Mouse (Mus musculus) C2C12 (cell line): ENCODE measurements around the gene Ap3d1. TPM values are rescaled to one million over a fixed set of nuclear protein-coding genes. Genes with fewer than 3 reads are reported as not detected.
A peak's percentile ranks its signal among the peaks of the same experiment; 100 is the strongest.

Experiments used
- H3K27me3 ChIP-seq: one replicate; pipeline ENCODE4 v1.6.1; 2011; ENCODE audit not compliant: control insufficient read depth, insufficient read depth, insufficient read length
- H3K36me3 ChIP-seq: one replicate; pipeline ENCODE4 v1.6.1; 2011; ENCODE audit not compliant: control insufficient read depth, insufficient read depth
- H3K4me3 ChIP-seq: one replicate; pipeline ENCODE4 v1.5.1; 2011; ENCODE audit warnings: mild to moderate bottlenecking, control low read depth; ENCODE audit not compliant: poor library complexity, insufficient read depth, severe bottlenecking
- H3K79me2 ChIP-seq: one replicate; pipeline ENCODE4 v1.6.1; 2011; ENCODE audit not compliant: control insufficient read depth, insufficient read depth
- H3K79me3 ChIP-seq: one replicate; pipeline ENCODE4 v1.6.1; 2011; ENCODE audit warnings: low read depth, control low read depth
- H3ac ChIP-seq: one replicate; pipeline ENCODE3; 2011; ENCODE audit warnings: low read depth; ENCODE audit not compliant: control insufficient read depth, insufficient read length
- CEBPB ChIP-seq: IDR thresholded peaks from one replicate; pipeline ENCODE4 v1.6.1; 2011; ENCODE audit warnings: low read depth, mild to moderate bottlenecking, control low read depth, moderate library complexity
- CTCF ChIP-seq: IDR thresholded peaks from one replicate; pipeline ENCODE4 v1.5.1; 2011; ENCODE audit not compliant: control insufficient read depth, insufficient read depth, insufficient read length
- FOSL1 ChIP-seq: IDR thresholded peaks from one replicate; pipeline ENCODE4 v1.8.0; 2011; ENCODE audit warnings: mild to moderate bottlenecking, low read length; ENCODE audit not compliant: poor library complexity, insufficient read depth, severe bottlenecking
- MAX ChIP-seq: IDR thresholded peaks from one replicate; pipeline ENCODE4 v1.6.1; 2011; ENCODE audit warnings: mild to moderate bottlenecking, control low read depth
- MYOD1 ChIP-seq: IDR thresholded peaks from one replicate; pipeline ENCODE4 v1.6.1; 2011; ENCODE audit warnings: low read depth; ENCODE audit not compliant: control insufficient read depth, insufficient read length
- MYOG ChIP-seq: IDR thresholded peaks from one replicate; pipeline ENCODE4 v1.6.1; 2011; ENCODE audit not compliant: control insufficient read depth, insufficient read length; ENCODE audit errors: extremely low read depth
- USF1 ChIP-seq: IDR thresholded peaks from one replicate; pipeline ENCODE4 v1.6.1; 2011; ENCODE audit warnings: low read depth, mild to moderate bottlenecking, control low read depth, moderate library complexity
- polyA plus RNA-seq: library from polyadenylated mRNA; unstranded; fragments of >200 nt; fragmentation: generic; extraction: Trizol; gene quantifications from one replicate; pipeline ENCODE4 v1.2.1, GENCODE M21; 2012; ENCODE audit warnings: missing spikeins

Gene Ap3d1
- polyA plus RNA-seq, 1 experiment = 51.3 TPM

DNA sequence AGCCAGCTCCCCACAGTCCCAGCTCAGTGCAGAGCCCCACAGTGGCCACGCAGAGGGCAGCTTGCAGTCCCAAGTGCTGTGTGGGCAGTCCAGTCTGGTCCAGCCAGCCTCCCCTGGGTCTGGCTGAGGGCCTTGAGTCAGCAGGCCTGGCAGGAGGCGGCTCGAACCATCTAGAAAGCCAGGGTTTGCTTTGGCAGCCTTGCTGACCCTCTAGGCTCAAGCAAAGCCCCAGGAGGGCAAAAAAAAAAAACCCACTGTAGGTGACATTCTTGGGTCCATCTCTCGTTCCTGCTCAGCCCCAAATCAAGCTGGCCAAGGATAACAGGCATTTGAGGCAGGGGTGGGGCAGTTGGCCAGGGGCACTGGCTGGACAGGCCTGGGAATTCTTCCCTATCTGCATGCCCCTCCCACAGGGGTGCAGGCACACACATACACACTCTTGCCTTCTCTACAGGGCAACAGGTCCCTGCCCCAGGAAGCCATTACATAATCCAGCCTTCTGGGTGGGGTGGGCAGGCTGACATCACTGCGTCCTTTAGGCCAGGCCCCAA is 67.8 kb downstream of the Ap3d1 start:
- peaks cover 51% of the 10 kb centered on the region for H3K79me2 ChIP-seq
- peaks cover 30% of the 10 kb centered on the region for H3K79me3 ChIP-seq
- no peaks in the 10 kb centered on the region for H3K27me3 ChIP-seq
- TF ChIP-seq MYOG (no peak), CTCF (peak; percentile 27)
- H3K4me3 ChIP-seq = peak overlapping the region; percentile 66
- peaks cover 22% of the 10 kb centered on the region for H3K36me3 ChIP-seq
- H3ac ChIP-seq = peak overlapping the region; percentile 8

DNA sequence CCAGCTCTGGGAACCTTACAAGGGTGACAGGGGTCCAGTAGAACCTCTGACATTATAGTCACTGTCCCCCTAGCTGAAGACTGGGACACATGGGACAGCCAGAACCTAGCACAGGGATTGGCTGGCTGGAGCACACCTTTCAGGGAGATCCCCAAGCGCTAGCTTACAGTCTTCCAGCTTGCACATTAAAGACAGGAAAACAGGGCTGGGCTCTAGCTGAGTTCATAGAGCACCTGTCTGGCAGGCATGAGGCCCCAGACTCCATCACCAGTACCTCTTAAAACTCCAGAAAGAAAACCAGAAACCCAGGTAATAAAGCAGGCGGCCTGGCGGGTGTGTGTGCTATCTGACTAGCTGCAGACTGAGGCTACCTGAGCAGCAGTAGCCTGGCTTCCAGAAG is 68.4 kb downstream of the Ap3d1 start:
- TF ChIP-seq CTCF = no peak
- no peak for TF ChIP-seq USF1
- TF ChIP-seq MYOG = no peak
- TF ChIP-seq MYOD1 = no peak
- TF ChIP-seq FOSL1 = no peak
- no peak for TF ChIP-seq CEBPB
- TF ChIP-seq MAX = no peak
- H3ac ChIP-seq = peak overlapping the region; percentile 8

DNA sequence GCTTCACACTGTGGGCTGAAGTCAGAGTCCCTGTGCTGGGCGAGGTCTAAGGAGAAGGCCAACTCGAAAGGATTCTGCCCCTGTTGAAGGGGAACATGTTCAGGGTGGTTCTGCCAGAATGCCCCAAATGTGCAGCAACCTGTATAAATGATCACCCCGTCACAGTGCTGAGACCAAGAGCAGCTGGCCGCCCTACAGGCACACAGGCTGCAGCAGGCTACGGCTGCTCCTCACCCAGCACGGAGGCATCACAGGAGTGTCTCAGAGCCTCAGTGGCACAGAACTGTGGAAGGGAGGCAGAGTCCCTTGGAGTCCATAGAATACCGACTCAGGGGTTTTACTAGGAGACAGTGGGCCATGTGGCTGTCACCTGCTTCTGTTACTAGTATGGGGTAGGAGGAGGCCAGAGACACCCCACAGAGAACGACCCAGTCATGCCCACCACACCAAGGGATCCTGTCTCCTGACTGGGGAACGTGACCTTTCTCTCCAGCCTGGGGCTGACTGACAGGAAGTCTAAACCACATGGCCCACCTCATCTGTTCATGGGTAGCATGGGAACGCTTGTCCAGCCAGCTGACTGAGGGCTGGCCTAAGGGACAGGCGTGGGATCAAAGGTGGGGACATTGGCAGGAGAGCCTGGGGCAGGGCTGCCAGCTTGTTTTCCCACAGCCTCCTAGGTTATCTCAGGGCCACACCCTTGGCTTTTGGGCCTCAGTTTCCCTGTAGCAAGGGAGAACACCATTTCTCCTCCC is 70.0 kb downstream of the Ap3d1 start:
- Histone ChIP-seq H3ac (no peak overlapping the region), H3K4me3 (no peak overlapping the region), H3K36me3 (peaks cover 43% of the 10 kb centered on the region), H3K79me2 (peaks cover 51% of the 10 kb centered on the region), H3K27me3 (no peaks in the 10 kb centered on the region), H3K79me3 (peaks cover 30% of the 10 kb centered on the region)
- TF ChIP-seq MYOG = no peak
- no peak for TF ChIP-seq CEBPB
- no peak for TF ChIP-seq CTCF
- TF ChIP-seq USF1 = no peak
- no peak for TF ChIP-seq FOSL1
- TF ChIP-seq MAX = no peak
- TF ChIP-seq MYOD1 = no peak

More for the DNA sequence above, 68.4 kb downstream of the Ap3d1 start:
- no peaks in the 10 kb centered on the region for H3K27me3 ChIP-seq
- no peak overlapping the region for H3K4me3 ChIP-seq
- peaks cover 27% of the 10 kb centered on the region for H3K36me3 ChIP-seq
- peaks cover 30% of the 10 kb centered on the region for H3K79me3 ChIP-seq
- peaks cover 51% of the 10 kb centered on the region for H3K79me2 ChIP-seq

DNA sequence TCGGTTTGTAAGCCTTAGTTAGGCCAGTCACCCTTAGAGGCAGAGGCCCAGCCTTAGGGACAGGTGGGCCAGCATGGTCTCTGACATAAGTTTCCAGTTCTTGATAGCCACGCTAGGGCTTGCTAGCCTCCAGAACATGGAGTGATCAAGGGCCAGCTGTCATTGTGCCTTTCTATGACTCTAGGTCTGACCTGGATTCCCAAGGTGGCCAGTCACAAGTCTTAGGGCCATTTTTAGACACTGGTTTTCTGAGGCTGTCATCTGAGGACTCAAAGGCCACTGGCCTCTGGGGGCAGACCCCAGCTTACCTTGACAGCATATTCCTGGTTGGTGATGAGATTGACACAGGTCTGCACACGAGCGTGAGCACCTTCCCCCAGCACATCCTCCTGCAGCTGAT is 70.8 kb downstream of the Ap3d1 start:
- H3K36me3 ChIP-seq = peaks cover 51% of the 10 kb centered on the region
- H3K4me3 ChIP-seq = no peak overlapping the region
- H3ac ChIP-seq = no peak overlapping the region
- TF ChIP-seq MYOG (no peak), CTCF (no peak), MYOD1 (no peak), FOSL1 (no peak), MAX (no peak)
- peaks cover 51% of the 10 kb centered on the region for H3K79me2 ChIP-seq
- no peaks in the 10 kb centered on the region for H3K27me3 ChIP-seq
- peaks cover 30% of the 10 kb centered on the region for H3K79me3 ChIP-seq

DNA sequence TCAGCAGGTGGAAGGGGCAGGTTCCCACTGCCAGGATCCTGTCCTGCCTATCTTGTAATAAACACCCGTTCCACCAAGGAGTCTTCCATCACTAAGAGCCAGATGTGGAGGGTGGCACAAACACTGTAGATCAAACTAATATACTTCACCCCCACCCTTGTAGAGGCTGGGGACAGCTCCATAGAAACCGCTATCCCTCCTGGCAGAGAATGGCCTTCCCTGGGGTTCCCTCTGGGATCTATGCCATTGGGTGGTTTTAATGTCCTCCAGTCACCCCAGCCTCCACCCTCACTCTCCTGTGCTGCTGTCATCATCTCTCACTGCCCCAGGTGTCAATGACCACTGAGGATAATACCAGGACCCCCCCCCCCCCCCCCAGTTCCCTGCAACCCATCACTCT is 71.5 kb downstream of the Ap3d1 start:
- Histone ChIP-seq H3ac (no peak overlapping the region), H3K4me3 (no peak overlapping the region), H3K79me2 (peaks cover 46% of the 10 kb centered on the region), H3K27me3 (no peaks in the 10 kb centered on the region), H3K36me3 (peaks cover 57% of the 10 kb centered on the region), H3K79me3 (peaks cover 28% of the 10 kb centered on the region)
- TF ChIP-seq CEBPB (no peak), MYOG (no peak), FOSL1 (no peak), USF1 (no peak), CTCF (no peak), MAX (no peak), MYOD1 (no peak)
